Mouse (Mus musculus) erythroid progenitor cell, adult 5-6 weeks (primary cell): ENCODE measurements around the gene Nudt8. TPM values are rescaled to one million over a fixed set of nuclear protein-coding genes. Genes with fewer than 3 reads are reported as not detected.
A peak's percentile ranks its signal among the peaks of the same experiment; 100 is the strongest.
"Not testable (repeated sequence)": the region's sequence is repeated elsewhere in the genome, so short reads cannot be mapped to it uniquely, and the experiment has no call there.

Source experiments
- ATAC-seq: replicated peaks from 2 replicates; pipeline ENCODE4 v1.8.0; 2016; ENCODE audit warnings: moderate number of reproducible peaks, mild to moderate bottlenecking, moderate TSS enrichment, inconsistent platforms; ENCODE audit not compliant: poor library complexity, low FRiP score, severe bottlenecking
- total RNA-seq, 2 experiments: library from RNA; stranded (forward) in 1 of 2; stranded (reverse) in 1 of 2; fragments of 150-400 nt in 1 of 2; fragments of 186-747, 209-891 nt in 1 of 2; gene quantifications; 2 replicates each; pipeline versions ENCODE4 v1.2.3 to v1.2.4; 2015 to 2017; ENCODE audit warnings: low replicate concordance in 2 of 2

Nudt8 gene
- total RNA-seq, 2 experiments from 2014 or later = not detected

GRCm38 (mm10) chr19:4044109-4044508, 43.7 kb downstream of the Nudt8 start:
- ATAC-seq = not testable (repeated sequence)

- peak; percentile 86 for ATAC-seq
These were observed 45.8 kb downstream of the Nudt8 start, which contains the start of gene Gstp2 for GRCm38 (mm10) chr19:4045966-4046865. TSS of gene Gstp2 (minus strand) at chr19:4046023.

GRCm38 (mm10) chr19:4046866-4047254, 46.5 kb downstream of the Nudt8 start:
- peak; percentile 84 for ATAC-seq

GRCm38 (mm10) chr19:4047859-4048258, 47.5 kb downstream of the Nudt8 start:
- ATAC-seq = peak; percentile 33; the same call in 1 of the 2 replicates

- ATAC-seq = not testable (repeated sequence)
These were observed 48.7 kb downstream of the Nudt8 start for GRCm38 (mm10) chr19:4049069-4049468.

GRCm38 (mm10) chr19:4051016-4051415, 50.6 kb downstream of the Nudt8 start:
- no peak for ATAC-seq

Other genes with a start within 250 kb of the Nudt8 start
Only the 30 nearest of the 32 such genes appear.
- 10.1 and 13.4 TPM in 2 replicates for gene Chka, start 148.8 kb upstream of the Nudt8 start, total RNA-seq (2015; ENCODE audit: low replicate concordance)
- gene Chka, start 148.8 kb upstream of the Nudt8 start, total RNA-seq (2017; ENCODE audit: low replicate concordance) = 10.8 and 11.8 TPM in 2 replicates
- 40.0 and 51.6 TPM in 2 replicates for gene Tcirg1, start 93.4 kb upstream of the Nudt8 start, total RNA-seq (2015; ENCODE audit: low replicate concordance)
- gene Tcirg1, start 93.4 kb upstream of the Nudt8 start, total RNA-seq (2017; ENCODE audit: low replicate concordance) = 30.5 and 44.4 TPM in 2 replicates
- 46.5 and 52.4 TPM in 2 replicates for gene Ndufs8, start 87.8 kb upstream of the Nudt8 start, total RNA-seq (2015; ENCODE audit: low replicate concordance)
- gene Ndufs8, start 87.8 kb upstream of the Nudt8 start, total RNA-seq (2017; ENCODE audit: low replicate concordance) = 24.1 and 28.5 TPM in 2 replicates
- 5.4 TPM in 2 replicates for gene Aldh3b1, start 70.8 kb upstream of the Nudt8 start, total RNA-seq (2015; ENCODE audit: low replicate concordance)
- gene Aldh3b1, start 70.8 kb upstream of the Nudt8 start, total RNA-seq (2017; ENCODE audit: low replicate concordance) = 4.7 and 6.8 TPM in 2 replicates
- 28.5 and 29.3 TPM in 2 replicates for gene Unc93b1, start 65.4 kb upstream of the Nudt8 start, total RNA-seq (2015; ENCODE audit: low replicate concordance)
- gene Unc93b1, start 65.4 kb upstream of the Nudt8 start, total RNA-seq (2017; ENCODE audit: low replicate concordance) = 28.2 and 34.4 TPM in 2 replicates
- gene Aldh3b3, start 41.9 kb upstream of the Nudt8 start, total RNA-seq (2015; ENCODE audit: low replicate concordance) = 3.6 TPM in 1 of 2 replicates, not detected in the other
- gene Aldh3b3, start 41.9 kb upstream of the Nudt8 start, total RNA-seq (2017; ENCODE audit: low replicate concordance) = not detected in 2 replicates
- 1.3 and 6.5 TPM in 2 replicates for gene Aldh3b2, start 28.3 kb upstream of the Nudt8 start, total RNA-seq (2015; ENCODE audit: low replicate concordance)
- gene Aldh3b2, start 28.3 kb upstream of the Nudt8 start, total RNA-seq (2017; ENCODE audit: low replicate concordance) = 1.1 and 2.4 TPM in 2 replicates
- not detected in 2 replicates for gene Acy3, start 14.0 kb upstream of the Nudt8 start, total RNA-seq (2015; ENCODE audit: low replicate concordance)
- gene Acy3, start 14.0 kb upstream of the Nudt8 start, total RNA-seq (2017; ENCODE audit: low replicate concordance) = not detected in 2 replicates
- not detected in 2 replicates for gene Tbx10, start 7.8 kb upstream of the Nudt8 start, total RNA-seq (2015; ENCODE audit: low replicate concordance)
- not detected in 2 replicates for gene Tbx10, start 7.8 kb upstream of the Nudt8 start, total RNA-seq (2017; ENCODE audit: low replicate concordance)
- not detected in 2 replicates for gene Gm49405, start within 50 bp of the Nudt8 start, total RNA-seq (2015; ENCODE audit: low replicate concordance)
- 0.90 TPM in 1 of 2 replicates, not detected in the other for gene Gm49405, start within 50 bp of the Nudt8 start, total RNA-seq (2017; ENCODE audit: low replicate concordance)
- 0.42 TPM in 1 of 2 replicates, not detected in the other for gene Doc2g, start 2.7 kb downstream of the Nudt8 start, total RNA-seq (2015; ENCODE audit: low replicate concordance)
- gene Doc2g, start 2.7 kb downstream of the Nudt8 start, total RNA-seq (2017; ENCODE audit: low replicate concordance) = 3.0 TPM in 1 of 2 replicates, not detected in the other
- 77.1 and 96.6 TPM in 2 replicates for gene Ndufv1, start 12.2 kb downstream of the Nudt8 start, total RNA-seq (2015; ENCODE audit: low replicate concordance)
- gene Ndufv1, start 12.2 kb downstream of the Nudt8 start, total RNA-seq (2017; ENCODE audit: low replicate concordance) = 161 and 207 TPM in 2 replicates
- 115 and 185 TPM in 2 replicates for gene Gstp1, start 37.4 kb downstream of the Nudt8 start, total RNA-seq (2015; ENCODE audit: low replicate concordance)
- 22.8 and 23.9 TPM in 2 replicates for gene Gstp1, start 37.4 kb downstream of the Nudt8 start, total RNA-seq (2017; ENCODE audit: low replicate concordance)
- gene Gstp2, start 45.4 kb downstream of the Nudt8 start, total RNA-seq (2015; ENCODE audit: low replicate concordance) = 3.2 TPM in 1 of 2 replicates, not detected in the other
- gene Gstp2, start 45.4 kb downstream of the Nudt8 start, total RNA-seq (2017; ENCODE audit: low replicate concordance) = 3.2 TPM in 1 of 2 replicates, not detected in the other
- 8.8 and 15.9 TPM in 2 replicates for gene Gstp3, start 59.0 kb downstream of the Nudt8 start, total RNA-seq (2015; ENCODE audit: low replicate concordance)
- gene Gstp3, start 59.0 kb downstream of the Nudt8 start, total RNA-seq (2017; ENCODE audit: low replicate concordance) = 16.8 and 19.8 TPM in 2 replicates
- gene Cabp2, start 81.0 kb downstream of the Nudt8 start, total RNA-seq (2015; ENCODE audit: low replicate concordance) = not detected in 2 replicates
- gene Cabp2, start 81.0 kb downstream of the Nudt8 start, total RNA-seq (2017; ENCODE audit: low replicate concordance) = not detected in 2 replicates
- 118 and 124 TPM in 2 replicates for gene Cdk2ap2, start 96.6 kb downstream of the Nudt8 start, total RNA-seq (2015; ENCODE audit: low replicate concordance)
- 17.9 and 36.3 TPM in 2 replicates for gene Cdk2ap2, start 96.6 kb downstream of the Nudt8 start, total RNA-seq (2017; ENCODE audit: low replicate concordance)
- gene Pitpnm1, start 99.4 kb downstream of the Nudt8 start, total RNA-seq (2015; ENCODE audit: low replicate concordance) = 56.6 and 67.1 TPM in 2 replicates
- gene Pitpnm1, start 99.4 kb downstream of the Nudt8 start, total RNA-seq (2017; ENCODE audit: low replicate concordance) = 33.9 and 60.9 TPM in 2 replicates
- 33.5 and 72.1 TPM in 2 replicates for gene Aip, start 125.3 kb downstream of the Nudt8 start, total RNA-seq (2015; ENCODE audit: low replicate concordance)
- gene Aip, start 125.3 kb downstream of the Nudt8 start, total RNA-seq (2017; ENCODE audit: low replicate concordance) = 41.2 and 41.8 TPM in 2 replicates
- gene Gpr152, start 139.2 kb downstream of the Nudt8 start, total RNA-seq (2015; ENCODE audit: low replicate concordance) = 1.1 TPM in 1 of 2 replicates, not detected in the other
- not detected in 2 replicates for gene Gpr152, start 139.2 kb downstream of the Nudt8 start, total RNA-seq (2017; ENCODE audit: low replicate concordance)
- not detected in 2 replicates for gene Cabp4, start 143.5 kb downstream of the Nudt8 start, total RNA-seq (2015; ENCODE audit: low replicate concordance)
- not detected in 2 replicates for gene Cabp4, start 143.5 kb downstream of the Nudt8 start, total RNA-seq (2017; ENCODE audit: low replicate concordance)
- 68.3 and 83.3 TPM in 2 replicates for gene Coro1b, start 148.0 kb downstream of the Nudt8 start, total RNA-seq (2015; ENCODE audit: low replicate concordance)
- gene Coro1b, start 148.0 kb downstream of the Nudt8 start, total RNA-seq (2017; ENCODE audit: low replicate concordance) = 8.5 and 48.9 TPM in 2 replicates
- gene Ptprcap, start 153.0 kb downstream of the Nudt8 start, total RNA-seq (2015; ENCODE audit: low replicate concordance) = 66.3 and 73.4 TPM in 2 replicates
- 14.4 and 38.8 TPM in 2 replicates for gene Ptprcap, start 153.0 kb downstream of the Nudt8 start, total RNA-seq (2017; ENCODE audit: low replicate concordance)
- 39.8 and 52.3 TPM in 2 replicates for gene Rps6kb2, start 162.8 kb downstream of the Nudt8 start, total RNA-seq (2015; ENCODE audit: low replicate concordance)
- gene Rps6kb2, start 162.8 kb downstream of the Nudt8 start, total RNA-seq (2017; ENCODE audit: low replicate concordance) = 21.4 and 34.8 TPM in 2 replicates
- 0.72 and 2.5 TPM in 2 replicates for gene Carns1, start 174.9 kb downstream of the Nudt8 start, total RNA-seq (2015; ENCODE audit: low replicate concordance)
- 0.13 and 1.5 TPM in 2 replicates for gene Carns1, start 174.9 kb downstream of the Nudt8 start, total RNA-seq (2017; ENCODE audit: low replicate concordance)
- gene Tbc1d10c, start 190.7 kb downstream of the Nudt8 start, total RNA-seq (2015; ENCODE audit: low replicate concordance) = 8.0 and 31.0 TPM in 2 replicates
- gene Tbc1d10c, start 190.7 kb downstream of the Nudt8 start, total RNA-seq (2017; ENCODE audit: low replicate concordance) = 6.2 and 14.2 TPM in 2 replicates
- gene Ppp1ca, start 191.5 kb downstream of the Nudt8 start, total RNA-seq (2015; ENCODE audit: low replicate concordance) = 181 and 188 TPM in 2 replicates
- 185 and 268 TPM in 2 replicates for gene Ppp1ca, start 191.5 kb downstream of the Nudt8 start, total RNA-seq (2017; ENCODE audit: low replicate concordance)
- gene Rad9a, start 201.1 kb downstream of the Nudt8 start, total RNA-seq (2015; ENCODE audit: low replicate concordance) = 44.0 and 54.1 TPM in 2 replicates
- 27.5 and 41.6 TPM in 2 replicates for gene Rad9a, start 201.1 kb downstream of the Nudt8 start, total RNA-seq (2017; ENCODE audit: low replicate concordance)
- not detected in 2 replicates for gene Clcf1, start 213.7 kb downstream of the Nudt8 start, total RNA-seq (2015; ENCODE audit: low replicate concordance)
- 0.15 and 1.2 TPM in 2 replicates for gene Clcf1, start 213.7 kb downstream of the Nudt8 start, total RNA-seq (2017; ENCODE audit: low replicate concordance)
- gene AC109138.7, start 213.8 kb downstream of the Nudt8 start, total RNA-seq (2015; ENCODE audit: low replicate concordance) = not detected in 2 replicates
- not detected in 2 replicates for gene AC109138.7, start 213.8 kb downstream of the Nudt8 start, total RNA-seq (2017; ENCODE audit: low replicate concordance)